Mouse (Mus musculus): Measurements from ENCODE around the gene Rpl32. TPM values are rescaled to one million over a fixed set of nuclear protein-coding genes. Genes with fewer than 3 reads are reported as not detected.

Gene Rpl32
- 1,000 to 10,000 TPM; 7,828 to 8,360 TPM for polyA plus RNA-seq (2017; shearing (Covaris generic))

- peak; percentile 92 for ATAC-seq
Observed at GRCm38 (mm10) chr6:115808488-115809231, at the start of gene Rpl32. TSS of gene Rpl32 (minus strand) at chr6:115808747.

DNA sequence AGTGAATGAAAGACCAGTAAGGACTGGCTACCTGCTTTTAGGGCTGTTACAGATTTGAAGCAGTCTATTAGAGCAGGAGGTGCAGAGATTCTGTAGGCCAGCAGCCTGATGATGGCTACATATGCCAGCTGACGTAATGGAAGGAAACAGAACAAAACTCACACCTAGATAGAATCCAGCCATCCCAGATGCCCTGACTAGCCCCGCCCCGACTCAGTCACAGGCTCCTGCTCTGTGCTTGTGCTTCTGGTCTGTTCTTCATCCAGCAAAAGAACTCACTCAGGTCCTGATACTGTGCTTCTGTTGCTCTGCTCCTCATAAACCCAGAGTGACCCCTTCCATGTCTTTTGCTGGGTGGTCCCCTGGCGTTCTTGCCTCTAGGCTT is 47.8 kb upstream of the Rpl32 start:
- no peak for ATAC-seq

DNA sequence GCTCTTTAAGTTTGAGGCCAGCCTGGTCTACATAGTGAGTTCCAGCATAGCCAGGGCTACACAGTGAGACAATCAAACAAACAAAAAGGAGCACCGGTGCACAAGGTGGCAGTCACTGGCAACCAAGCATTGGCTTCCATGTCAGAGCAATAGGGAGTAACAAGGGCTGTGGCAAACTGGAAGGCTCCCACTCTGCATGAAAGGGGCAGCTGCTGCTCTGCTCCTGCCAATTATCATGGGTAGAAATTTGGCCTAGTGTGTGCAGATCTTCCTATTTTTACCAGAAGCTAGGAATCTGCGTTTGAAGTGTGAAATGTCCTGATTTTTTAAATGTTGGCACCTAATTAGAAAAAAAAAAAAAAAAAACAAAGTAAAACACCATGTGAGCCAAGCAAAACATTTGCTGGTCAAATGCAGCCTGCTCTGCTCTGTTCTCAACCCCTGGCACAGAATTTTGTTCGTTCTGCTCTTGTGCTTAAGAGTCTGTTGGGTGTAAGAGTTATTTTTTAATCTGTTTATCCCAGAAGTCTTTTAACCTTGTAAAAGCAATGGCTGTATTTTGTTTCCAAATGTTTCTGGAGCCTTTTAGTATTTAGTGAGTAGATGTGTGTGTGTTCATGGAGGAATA is 47.3 kb upstream of the Rpl32 start:
- no peak for ATAC-seq

GRCm38 (mm10) chr6:115854432-115854831 is 45.9 kb upstream of the Rpl32 start:
- no peak for ATAC-seq

DNA sequence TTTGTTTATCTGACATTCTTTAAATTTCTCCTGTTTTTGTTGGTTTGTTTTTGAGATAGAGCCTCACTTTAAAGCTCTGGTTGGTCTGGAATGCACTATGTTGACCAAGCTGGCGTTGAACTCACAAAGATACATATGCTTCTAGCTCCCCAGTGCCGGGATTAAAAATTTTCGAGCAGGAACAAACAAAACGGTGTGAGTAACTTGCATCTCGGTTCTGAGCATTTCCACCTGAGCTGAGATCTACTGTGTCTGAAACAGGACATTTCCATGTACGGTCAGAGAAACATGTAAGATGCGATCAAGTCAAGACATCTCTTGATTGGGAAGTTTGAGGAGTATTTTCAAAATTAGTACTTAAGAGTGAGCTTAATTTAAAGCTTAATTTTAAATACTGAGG is 45.4 kb upstream of the Rpl32 start:
- no peak for ATAC-seq

- peak; percentile 98 for ATAC-seq
Observed at GRCm38 (mm10) chr6:115853091-115853813, 44.7 kb upstream of the Rpl32 start, which contains the start of the genes Mbd4 and Ift122. TSS of gene Mbd4 (minus strand) at chr6:115853371. TSS of gene Ift122 (plus strand) at chr6:115853470.

DNA sequence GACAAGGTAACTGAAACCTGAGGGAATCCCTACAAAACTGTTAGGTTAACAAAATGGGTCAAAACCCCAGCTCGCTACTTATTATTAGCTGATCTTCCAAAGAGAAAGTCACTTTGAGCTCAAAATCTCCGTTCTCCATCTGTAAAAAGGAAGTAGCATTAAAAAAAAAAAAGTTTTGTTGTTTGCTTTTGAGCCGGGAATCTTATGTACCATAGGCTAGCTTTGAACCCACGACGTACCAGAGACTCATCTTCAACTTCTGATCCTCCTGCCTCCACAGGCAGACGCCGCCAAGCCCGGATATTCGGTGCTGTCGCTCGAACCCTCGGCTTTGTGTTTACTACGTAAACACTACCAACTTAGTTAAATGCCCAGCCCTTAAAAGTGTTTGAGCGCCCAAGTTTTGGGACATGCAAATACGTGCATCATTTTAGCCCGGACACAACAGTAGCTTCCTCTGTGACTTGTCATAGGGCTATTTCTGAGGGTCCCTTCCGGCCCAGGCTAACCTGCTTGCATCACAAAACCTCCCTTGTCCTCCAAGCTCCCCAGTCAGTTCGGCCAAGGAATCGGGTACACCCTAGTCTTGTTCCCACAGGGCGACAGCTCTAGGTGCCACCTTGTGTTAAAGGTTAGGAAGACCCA is 44.0 kb upstream of the Rpl32 start:
- ATAC-seq = no peak

- ATAC-seq = no peak
Observed at GRCm38 (mm10) chr6:115848598-115849304, 40.2 kb upstream of the Rpl32 start.

DNA sequence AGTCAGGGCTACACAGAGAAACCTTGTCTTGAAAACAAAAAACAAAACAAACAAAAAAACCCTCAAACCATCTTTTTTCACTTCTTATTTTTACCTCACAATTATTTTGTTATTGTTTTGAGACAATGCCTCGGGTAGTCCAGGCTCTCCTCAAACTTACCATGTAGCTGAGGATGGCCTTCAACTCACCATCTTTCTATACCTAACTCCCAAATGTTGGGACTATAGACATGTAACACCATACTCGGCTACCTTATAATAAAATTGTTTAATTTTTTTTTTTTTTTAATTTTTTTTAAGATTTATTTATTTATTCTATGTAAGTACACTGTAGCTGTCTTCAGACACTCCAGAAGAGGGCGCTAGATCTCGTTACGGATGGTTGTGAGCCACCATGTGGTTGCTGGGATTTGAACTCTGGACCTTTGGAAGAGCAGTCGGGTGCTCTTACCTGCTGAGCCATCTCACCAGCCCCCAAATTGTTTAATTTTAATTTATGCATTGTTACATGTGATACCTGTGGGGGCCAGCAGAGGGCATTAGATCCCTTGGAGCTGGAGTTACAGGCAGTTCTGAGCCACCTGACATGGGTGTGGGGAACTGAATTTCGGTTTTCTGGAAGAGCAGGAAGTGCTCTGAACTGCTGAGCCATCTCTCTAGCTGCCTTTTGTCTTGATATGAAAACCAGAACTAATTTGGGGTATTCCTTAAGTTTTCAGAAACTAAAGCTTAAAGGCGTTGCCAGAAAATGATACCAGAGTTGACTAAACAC is 38.3 kb upstream of the Rpl32 start:
- ATAC-seq = peak; percentile 87

DNA sequence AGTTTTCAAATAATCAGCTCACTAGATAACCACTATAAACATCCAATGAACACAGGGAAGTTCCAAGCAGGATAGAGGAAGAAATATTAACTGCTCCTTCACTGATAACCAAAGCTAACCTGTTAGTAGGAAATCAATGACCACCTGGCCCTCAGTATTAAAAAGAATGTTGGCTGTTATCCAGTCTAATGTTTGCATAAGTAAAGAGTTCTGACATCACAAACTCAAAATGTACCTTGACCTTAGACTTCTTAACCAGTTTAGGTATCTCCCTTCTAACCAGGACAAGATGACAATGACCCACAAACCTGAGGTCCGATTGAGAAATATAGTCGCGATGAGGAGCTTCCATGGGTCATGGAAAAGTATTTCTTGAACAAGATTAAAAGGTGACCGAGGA is 36.5 kb upstream of the Rpl32 start:
- ATAC-seq = no peak

- ATAC-seq = no peak
Observed at GRCm38 (mm10) chr6:115838745-115839144, 30.2 kb upstream of the Rpl32 start.

DNA sequence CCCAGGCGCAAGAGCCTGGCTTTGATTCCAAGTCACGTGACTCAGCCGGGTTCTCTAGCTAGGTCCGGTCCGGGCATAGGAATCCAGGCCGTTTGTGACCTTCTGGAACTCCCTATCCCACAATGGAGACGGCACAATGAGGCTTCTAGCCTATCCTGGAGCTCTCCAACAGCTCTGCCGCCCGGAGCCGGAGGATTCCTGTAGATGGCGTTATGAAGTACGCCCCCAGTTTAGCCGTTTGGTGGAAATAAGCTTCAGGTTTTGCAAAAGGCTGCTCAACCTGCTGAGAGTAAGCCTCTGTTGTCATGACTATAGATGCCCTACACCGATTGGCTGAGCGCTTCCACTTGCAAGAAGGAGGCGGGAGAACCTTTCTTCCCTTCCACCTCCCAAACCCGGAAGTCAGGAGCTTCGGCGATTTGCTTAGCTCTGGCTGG is 29.6 kb upstream of the Rpl32 start, which contains the start of gene Efcab12:
Efcab12 (minus strand) TSS at position 252 of the 437 bp plus-strand sequence.
- peak; percentile 97 for ATAC-seq

GRCm38 (mm10) chr6:115833861-115834260 is 25.3 kb upstream of the Rpl32 start:
- ATAC-seq = no peak

DNA sequence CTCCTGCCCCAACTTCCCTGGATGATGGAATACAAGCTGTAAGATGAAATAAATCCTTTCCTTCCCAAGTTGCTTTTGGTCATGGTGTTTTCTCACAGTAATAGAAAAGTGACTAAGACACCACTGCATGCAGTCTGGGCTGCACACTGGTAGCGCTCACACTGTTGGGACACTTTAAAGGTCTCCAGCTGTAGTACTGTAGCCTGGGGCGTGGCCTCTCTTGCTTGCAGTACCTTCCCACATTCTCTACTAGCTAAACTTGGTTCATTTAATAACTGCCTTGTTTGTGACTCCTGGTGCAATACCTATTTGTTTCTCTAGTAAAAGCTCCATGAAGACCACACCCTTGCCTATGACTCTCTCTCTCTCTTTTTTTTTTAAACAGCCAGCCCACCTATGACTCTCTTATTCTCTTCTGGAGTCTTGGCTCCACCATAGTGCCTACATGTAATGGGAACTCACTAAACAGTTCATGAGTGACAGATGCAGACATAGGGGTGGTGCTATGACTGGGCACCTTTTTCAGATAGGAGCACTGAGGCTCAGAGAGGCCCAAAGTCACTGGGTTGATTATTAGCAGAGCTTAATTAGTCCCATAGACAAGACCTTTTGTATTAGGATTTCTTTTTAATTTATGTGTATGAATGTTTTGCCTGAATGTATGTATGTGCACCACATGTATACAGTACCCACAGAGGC is 23.8 kb upstream of the Rpl32 start:
- no peak for ATAC-seq

GRCm38 (mm10) chr6:115830779-115831601 is 22.4 kb upstream of the Rpl32 start:
- ATAC-seq = no peak

DNA sequence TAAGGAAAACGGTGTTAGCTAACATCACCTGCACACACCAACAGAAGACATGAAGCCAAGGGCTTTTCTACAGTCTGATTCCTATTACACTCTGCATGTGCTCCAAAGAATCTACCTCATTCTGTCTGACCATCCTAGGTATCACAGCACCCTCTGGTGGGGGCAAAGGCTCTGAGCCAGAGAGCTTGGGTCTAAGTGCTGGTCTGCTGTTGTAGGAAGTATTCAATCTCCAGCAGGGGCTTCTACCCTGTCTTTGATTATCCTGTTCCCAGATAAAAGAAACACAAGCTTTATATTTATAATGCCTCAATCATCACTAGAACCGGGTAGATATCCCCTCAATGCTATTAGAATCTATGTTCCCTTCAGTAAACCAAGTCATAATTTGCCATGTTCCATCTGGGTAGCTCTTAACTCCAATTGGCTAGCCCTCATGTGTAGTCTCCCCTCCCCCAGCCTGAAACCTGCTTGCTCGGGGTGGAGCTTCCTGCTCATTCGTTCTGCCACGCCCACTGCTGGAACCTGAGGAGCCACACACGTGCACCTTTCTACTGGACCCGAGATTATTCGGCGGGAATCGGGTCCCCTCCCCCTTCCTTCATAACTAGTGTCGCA is 15.4 kb upstream of the Rpl32 start:
- peak; percentile 98 for ATAC-seq

DNA sequence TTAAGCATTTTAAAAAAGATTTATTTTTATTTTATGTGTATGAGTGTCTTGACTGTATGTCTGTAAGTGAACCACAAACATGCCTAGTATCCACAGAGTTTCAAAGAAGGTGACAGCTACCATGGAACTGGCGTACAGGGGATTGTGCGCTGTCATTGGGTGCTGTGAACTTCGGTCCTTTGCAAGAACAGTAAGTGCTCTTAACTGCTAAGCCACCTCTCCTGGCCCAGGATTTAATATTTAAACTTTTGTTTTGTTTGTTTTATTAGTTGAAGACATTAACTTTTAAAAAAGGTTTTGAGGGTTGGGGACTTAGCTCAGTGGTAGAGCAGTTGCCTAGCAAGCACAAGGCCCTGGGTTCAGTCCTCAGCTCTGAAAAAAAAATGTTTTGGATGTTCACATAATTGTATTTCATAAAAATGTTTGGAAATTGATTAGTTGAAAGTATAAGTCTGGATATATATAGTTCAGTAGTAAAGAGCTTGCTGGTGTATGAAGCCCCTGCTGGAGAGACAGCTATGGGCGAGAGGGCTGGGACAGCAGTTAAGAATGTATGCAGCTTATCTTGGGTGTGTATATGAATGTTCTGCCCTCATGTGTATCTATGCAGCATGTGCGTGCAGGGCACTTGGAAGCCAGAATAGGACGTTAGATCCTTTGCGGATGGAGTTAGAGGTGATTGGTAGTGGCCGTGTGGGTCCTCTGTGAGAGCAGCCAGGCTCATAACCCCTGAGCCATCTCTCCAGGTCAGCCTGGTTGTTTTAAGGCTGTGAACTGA is 12.9 kb upstream of the Rpl32 start:
- no peak for ATAC-seq

- no peak for ATAC-seq
Observed at GRCm38 (mm10) chr6:115818129-115818528, 9.6 kb upstream of the Rpl32 start.

- no peak for ATAC-seq
Observed at GRCm38 (mm10) chr6:115815041-115815440, 6.5 kb upstream of the Rpl32 start.

Measured in activated CD4-positive, CD25-positive, alpha-beta regulatory T cell, adult 4 months (primary cell).